Mouse (Mus musculus) right cerebral cortex, postnatal 25 days (tissue): ENCODE measurements at regions not wholly inside any gene's neighbourhood (a gene's known extent, or its start where the extent isn't known, plus 50 kb on each side); places are given as distances from the start of the nearest gene placed in this dataset.

Source experiments
- DNase-seq: peaks from one replicate; pipeline ENCODE4 v3.0.0; 2022

GRCm38 (mm10) chr2:123506162-123506561 is 583.6 kb upstream of the Sema6d start:
- no peak for DNase-seq

DNA sequence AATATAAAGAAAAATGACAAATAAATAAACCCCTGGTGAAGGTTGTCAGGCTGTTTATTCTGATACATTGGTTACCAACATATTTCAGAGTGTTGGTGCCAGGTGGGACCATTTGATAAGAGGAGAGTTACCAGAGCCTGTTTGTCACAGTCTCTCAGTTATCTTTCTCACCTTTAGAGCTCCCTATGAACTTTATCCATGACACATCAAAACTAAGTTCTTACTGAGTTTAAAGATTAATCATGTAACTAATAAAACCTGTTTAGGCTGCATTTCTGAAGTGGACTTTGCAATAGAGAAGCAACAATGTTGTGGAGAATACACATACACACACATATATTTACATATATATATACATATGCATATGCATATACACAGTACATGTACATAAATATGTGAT is 582.7 kb upstream of the Sema6d start:
- no peak for DNase-seq

DNA sequence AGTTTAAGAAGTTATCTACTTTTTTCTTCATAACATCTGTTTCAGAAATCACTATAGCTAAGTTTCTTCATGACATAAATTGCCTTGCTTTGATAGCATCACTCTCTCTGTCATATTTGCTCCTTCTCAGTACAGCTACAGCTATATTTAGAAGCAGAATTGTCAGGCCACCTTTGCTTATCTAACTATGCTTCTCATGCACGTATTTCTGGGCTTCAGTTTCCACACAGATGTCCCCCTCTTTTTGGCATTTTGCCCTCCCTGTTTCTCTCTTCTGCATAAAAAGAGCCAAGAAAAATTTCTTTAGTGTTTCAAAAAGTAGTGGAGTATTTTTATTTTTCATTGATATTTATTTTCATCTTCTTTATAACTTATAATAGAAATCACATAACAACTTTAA is 560.9 kb upstream of the Sema6d start:
- no peak for DNase-seq

GRCm38 (mm10) chr2:123532946-123533791 is 556.6 kb upstream of the Sema6d start:
- DNase-seq = peak; percentile 16

DNA sequence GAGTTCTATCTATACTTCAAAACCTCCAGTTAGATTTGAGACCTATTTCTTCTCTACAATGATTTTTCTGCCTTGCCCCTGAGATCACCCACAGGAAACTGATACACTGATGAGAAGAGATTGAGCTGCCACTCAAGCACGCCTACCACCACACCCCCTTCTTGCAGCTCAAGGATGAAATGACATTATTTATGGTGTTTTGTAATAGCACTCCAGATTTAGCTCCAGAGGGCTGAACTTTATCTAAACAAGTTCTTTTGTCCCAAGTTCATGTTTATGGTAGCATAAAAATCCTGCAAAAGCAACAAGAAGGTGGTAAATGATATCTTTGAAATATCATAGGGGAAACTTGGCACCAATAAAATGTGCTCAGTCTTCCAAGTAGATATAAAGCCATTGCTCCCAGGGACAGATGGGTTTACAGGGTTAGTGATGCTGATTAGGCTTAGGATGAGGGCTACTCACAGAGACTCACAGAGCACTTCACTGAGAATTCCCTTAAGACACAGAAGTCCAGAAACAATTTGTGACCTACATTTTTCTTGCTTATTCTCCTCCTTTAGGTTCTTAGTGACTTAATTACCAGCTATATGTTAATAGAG is 538.4 kb upstream of the Sema6d start:
- no peak for DNase-seq

GRCm38 (mm10) chr2:123558123-123558650 is 531.6 kb upstream of the Sema6d start:
- no peak for DNase-seq
